Mouse (Mus musculus) cortical plate, adult 2 months (tissue): ENCODE results near the gene Ffar3.

ENCODE experiments used
- CTCF ChIP-seq: fragments of 200-500 bp; IDR thresholded peaks from 2 replicates; pipeline ENCODE4 v1.5.1; 2011; ENCODE audit warnings: mild to moderate bottlenecking, control low read depth, low read length; ENCODE audit not compliant: insufficient read depth; ENCODE audit errors: extremely low read depth
- POLR2A ChIP-seq: fragments of 200-500 bp; IDR thresholded peaks from 2 replicates; pipeline ENCODE4 v1.6.1; 2011; ENCODE audit warnings: mild to moderate bottlenecking, low read length, control low read depth; ENCODE audit not compliant: insufficient read depth; ENCODE audit errors: extremely low read depth

DNA sequence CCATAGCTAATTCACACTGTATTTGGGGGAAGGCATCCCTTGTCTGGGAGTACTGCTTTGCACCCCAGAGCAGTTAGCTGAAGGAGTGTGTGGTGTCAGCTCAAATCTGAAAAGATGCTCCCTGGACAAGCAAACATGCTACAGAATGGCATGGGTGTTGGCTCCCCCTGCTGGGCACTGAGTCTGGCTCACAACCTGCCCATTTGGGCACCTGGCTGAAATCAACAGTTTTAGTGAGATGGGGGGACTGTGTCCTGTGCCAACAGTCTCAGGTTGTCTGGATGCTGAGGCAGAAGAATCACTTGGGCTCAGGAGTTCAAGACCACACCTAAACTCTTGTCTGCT is 3.3 kb upstream of the Ffar3 start:
- peak; percentile 83 for TF ChIP-seq CTCF
- no peak for TF ChIP-seq POLR2A
